Mouse (Mus musculus) kidney, adult 2 months (tissue): Measurements from ENCODE around the gene Msi1.

Source experiments
- CTCF ChIP-seq: fragments of 200-500 bp; conservative IDR thresholded peaks from 2 replicates; pipeline ENCODE4 v1.5.1; 2011; ENCODE audit warnings: low read depth, mild to moderate bottlenecking, control low read depth, low read length, moderate library complexity, mixed read lengths; ENCODE audit not compliant: insufficient read depth, insufficient read length
- POLR2A ChIP-seq: fragments of 200-500 bp; IDR thresholded peaks from one replicate; pipeline ENCODE4 v1.6.1; 2011; ENCODE audit warnings: low read depth, low read length, control low read depth

DNA sequence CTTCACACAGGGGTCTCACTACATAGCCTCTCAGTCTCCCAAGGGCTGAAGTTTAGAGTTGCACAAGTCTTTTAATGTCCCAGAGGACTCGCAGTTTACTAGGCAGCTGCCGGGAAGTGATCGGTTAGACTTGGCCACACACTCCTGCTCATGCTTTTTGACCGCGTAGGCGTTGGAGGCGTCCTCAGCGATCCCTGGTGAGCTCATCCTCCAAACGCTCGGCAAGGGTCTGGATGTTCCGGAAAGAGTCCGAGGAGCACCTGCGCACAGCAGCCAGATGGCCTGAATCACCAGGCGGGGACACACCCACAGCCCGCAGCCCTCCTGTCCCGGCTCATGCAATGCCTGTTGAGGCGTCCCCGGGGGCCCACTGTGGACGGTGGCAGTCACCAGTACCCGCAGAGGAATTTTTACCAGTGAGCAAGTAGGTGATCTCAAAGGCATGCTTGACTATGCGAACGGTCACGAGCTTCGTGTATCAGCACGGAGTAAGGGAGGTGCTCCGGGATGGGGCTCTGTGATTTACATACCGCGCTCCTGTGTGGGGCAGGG lies 62.4 kb downstream of the Msi1 start:
- TF ChIP-seq POLR2A (no peak), CTCF (no peak)
